Mouse (Mus musculus): ENCODE data around the gene Zfp784. TPM values are rescaled to one million over a fixed set of nuclear protein-coding genes. Genes with fewer than 3 reads are reported as not detected.
"Not testable (repeated sequence)": the region's sequence is repeated elsewhere in the genome, so short reads cannot be mapped to it uniquely, and the experiment has no call there.

Gene Zfp784
- polyA plus RNA-seq, 1 experiment from 2014 or later, result 1.8 TPM

GRCm38 (mm10) chr7:5021197-5021596, 17.0 kb downstream of the Zfp784 start:
- peaks cover 31% of the 10 kb centered on the region; the same call in 1 of the 2 replicates for H3K36me3 ChIP-seq (ENCODE audit: inconsistent target)

GRCm38 (mm10) chr7:5020685-5021084, 17.6 kb downstream of the Zfp784 start:
- H3K36me3 ChIP-seq (ENCODE audit: inconsistent target), result peaks cover 27% of the 10 kb centered on the region; the same call in 1 of the 2 replicates

More at GRCm38 (mm10) chr7:5021197-5021596, 17.0 kb downstream of the Zfp784 start:
- H3K79me2 ChIP-seq (ENCODE audit: inconsistent target), result peaks cover 86% of the 10 kb centered on the region
- WGBS (ENCODE audit: missing documents), result 48% methylated on average over 5 of the region's 5 CpGs
- peak overlapping the region; percentile 63 for H3K27ac ChIP-seq
- H3K4me3 ChIP-seq (ENCODE audit: inconsistent target), result peak overlapping the region; percentile 84

GRCm38 (mm10) chr7:5020000-5020681, 18.1 kb downstream of the Zfp784 start, which contains the start of the genes Zfp865 and Ccdc106:
Gene Zfp865, plus strand, starts transcription at chr7:5020376.
Gene Ccdc106, plus strand, starts transcription at chr7:5020553.
- Histone ChIP-seq H3K36me3 (ENCODE audit: inconsistent target) (peaks cover 27% of the 10 kb centered on the region; the same call in 1 of the 2 replicates), H3K4me3 (ENCODE audit: inconsistent target) (peak within 1 kb of the TSS; percentile 84), H3K27ac (peak within 1 kb of the TSS; percentile 81), H3K79me2 (ENCODE audit: inconsistent target) (peaks cover 76% of the 10 kb centered on the region)
- 1% methylated on average over 48 of the region's 49 CpGs for WGBS (ENCODE audit: missing documents)

More at GRCm38 (mm10) chr7:5020685-5021084, 17.6 kb downstream of the Zfp784 start:
- Histone ChIP-seq H3K27ac (peak overlapping the region; percentile 63), H3K79me2 (ENCODE audit: inconsistent target) (peaks cover 81% of the 10 kb centered on the region), H3K4me3 (ENCODE audit: inconsistent target) (peak overlapping the region; percentile 84)
- 0% methylated on average over 15 of the region's 15 CpGs for WGBS (ENCODE audit: missing documents)

GRCm38 (mm10) chr7:5019576-5019975, 18.7 kb downstream of the Zfp784 start:
- Histone ChIP-seq H3K4me3 (ENCODE audit: inconsistent target) (peak overlapping the region; percentile 44), H3K79me2 (ENCODE audit: inconsistent target) (peaks cover 70% of the 10 kb centered on the region), H3K36me3 (ENCODE audit: inconsistent target) (peaks cover 25% of the 10 kb centered on the region; the same call in 1 of the 2 replicates), H3K27ac (peak overlapping the region; percentile 81)
- 30% methylated on average over 1 of the region's 8 CpGs for WGBS (ENCODE audit: missing documents)

- Histone ChIP-seq H3K27ac (no peak overlapping the region), H3K79me2 (ENCODE audit: inconsistent target) (peaks cover 57% of the 10 kb centered on the region), H3K4me3 (ENCODE audit: inconsistent target) (no peak overlapping the region), H3K36me3 (ENCODE audit: inconsistent target) (peaks cover 11% of the 10 kb centered on the region; the same call in 1 of the 2 replicates)
- 94% methylated on average over 21 of the region's 21 CpGs for WGBS (ENCODE audit: missing documents)
These were observed 20.3 kb downstream of the Zfp784 start for GRCm38 (mm10) chr7:5017931-5018330.

- H3K27ac ChIP-seq, result no peak overlapping the region
- WGBS (ENCODE audit: missing documents), result 94% methylated on average over 16 of the region's 16 CpGs
- peaks cover 57% of the 10 kb centered on the region for H3K79me2 ChIP-seq (ENCODE audit: inconsistent target)
- H3K4me3 ChIP-seq (ENCODE audit: inconsistent target), result no peak overlapping the region
- peaks cover 11% of the 10 kb centered on the region; the same call in 1 of the 2 replicates for H3K36me3 ChIP-seq (ENCODE audit: inconsistent target)
These were observed 20.9 kb downstream of the Zfp784 start for GRCm38 (mm10) chr7:5017352-5017751.

GRCm38 (mm10) chr7:5016920-5017319, 21.3 kb downstream of the Zfp784 start:
- no peak overlapping the region for H3K4me3 ChIP-seq (ENCODE audit: inconsistent target)
- WGBS (ENCODE audit: missing documents), result 80% methylated on average over 2 of the region's 2 CpGs
- H3K36me3 ChIP-seq (ENCODE audit: inconsistent target), result peaks cover 11% of the 10 kb centered on the region
- H3K79me2 ChIP-seq (ENCODE audit: inconsistent target), result peaks cover 57% of the 10 kb centered on the region
- H3K27ac ChIP-seq, result no peak overlapping the region

- H3K36me3 ChIP-seq (ENCODE audit: inconsistent target), result peaks cover 18% of the 10 kb centered on the region
- 27% methylated on average over 3 of the region's 3 CpGs for WGBS (ENCODE audit: missing documents)
- peaks cover 57% of the 10 kb centered on the region for H3K79me2 ChIP-seq (ENCODE audit: inconsistent target)
- peak overlapping the region; percentile 35 for H3K4me3 ChIP-seq (ENCODE audit: inconsistent target)
- peak overlapping the region; percentile 74 for H3K27ac ChIP-seq
These were observed 22.2 kb downstream of the Zfp784 start for GRCm38 (mm10) chr7:5016057-5016456.

- WGBS (ENCODE audit: missing documents), result 1% methylated on average over 54 of the region's 76 CpGs
- Histone ChIP-seq H3K4me3 (ENCODE audit: inconsistent target) (peak within 1 kb of the TSS; percentile 54), H3K79me2 (ENCODE audit: inconsistent target) (peaks cover 54% of the 10 kb centered on the region; the same call in 1 of the 2 replicates), H3K27ac (peak within 1 kb of the TSS; percentile 87), H3K36me3 (ENCODE audit: inconsistent target) (peaks cover 25% of the 10 kb centered on the region)
These were observed 22.9 kb downstream of the Zfp784 start, which contains the start of gene Gm44973 for GRCm38 (mm10) chr7:5015118-5016001. Gene Gm44973, plus strand, starts transcription at chr7:5015496.

- 1% methylated on average over 41 of the region's 42 CpGs for WGBS (ENCODE audit: missing documents)
- peak within 1 kb of the TSS; percentile 54 for H3K4me3 ChIP-seq (ENCODE audit: inconsistent target)
- peaks cover 55% of the 10 kb centered on the region; the same call in 1 of the 2 replicates for H3K79me2 ChIP-seq (ENCODE audit: inconsistent target)
- H3K27ac ChIP-seq, result peak within 1 kb of the TSS; percentile 87
- H3K36me3 ChIP-seq (ENCODE audit: inconsistent target), result peaks cover 32% of the 10 kb centered on the region
These were observed 23.8 kb downstream of the Zfp784 start, which contains the start of the genes Zfp524 and Fiz1 for GRCm38 (mm10) chr7:5014251-5015117. Gene Zfp524, plus strand, starts transcription at chr7:5014415. Gene Fiz1, minus strand, starts transcription at chr7:5014697.

- Histone ChIP-seq H3K4me3 (ENCODE audit: inconsistent target) (peak overlapping the region; percentile 54; the same call in 1 of the 2 replicates), H3K36me3 (ENCODE audit: inconsistent target) (peaks cover 41% of the 10 kb centered on the region), H3K27ac (peak overlapping the region; percentile 87; the same call in 1 of the 2 replicates), H3K79me2 (ENCODE audit: inconsistent target) (peaks cover 40% of the 10 kb centered on the region; the same call in 1 of the 2 replicates)
- 80% methylated on average over 26 of the region's 27 CpGs for WGBS (ENCODE audit: missing documents)
These were observed 25.3 kb downstream of the Zfp784 start for GRCm38 (mm10) chr7:5012681-5013513.

- Histone ChIP-seq H3K4me3 (ENCODE audit: inconsistent target) (no peak overlapping the region), H3K36me3 (ENCODE audit: inconsistent target) (peaks cover 48% of the 10 kb centered on the region), H3K27ac (no peak overlapping the region), H3K79me2 (ENCODE audit: inconsistent target) (peaks cover 25% of the 10 kb centered on the region; the same call in 1 of the 2 replicates)
- 95% methylated on average over 18 of the region's 26 CpGs for WGBS (ENCODE audit: missing documents)
These were observed 30.0 kb downstream of the Zfp784 start for GRCm38 (mm10) chr7:5008229-5008628.

- not testable (repeated sequence) for H3K79me2 ChIP-seq (ENCODE audit: inconsistent target); H3K4me3 ChIP-seq (ENCODE audit: inconsistent target); H3K36me3 ChIP-seq (ENCODE audit: inconsistent target); H3K27ac ChIP-seq
- 91% methylated on average over 5 of the region's 8 CpGs for WGBS (ENCODE audit: missing documents)
These were observed 35.4 kb downstream of the Zfp784 start for GRCm38 (mm10) chr7:5002876-5003275.

Data from macrophage (primary cell).